Mouse (Mus musculus): ENCODE measurements around the gene Brk1.
A peak's percentile ranks its signal among the peaks of the same experiment; 100 is the strongest.

GRCm38 (mm10) chr6:113638302-113639040 is 33.9 kb downstream of the Brk1 start, which contains the start of gene Irak2:
- TF ChIP-seq CTCF (IDR thresholded peaks at IDR 0.05; ENCODE audit: control insufficient read depth, insufficient read depth, insufficient read length) (peak; percentile 99), MAX (IDR thresholded peaks at IDR 0.05) (peak; percentile 94), FOSL1 (IDR thresholded peaks at IDR 0.05; ENCODE audit: insufficient read depth, low read length, poor library complexity, severe bottlenecking) (no peak)
